Comparison of ENCODE assay signal across 14 mouse cellular contexts in the genomic region with DNA sequence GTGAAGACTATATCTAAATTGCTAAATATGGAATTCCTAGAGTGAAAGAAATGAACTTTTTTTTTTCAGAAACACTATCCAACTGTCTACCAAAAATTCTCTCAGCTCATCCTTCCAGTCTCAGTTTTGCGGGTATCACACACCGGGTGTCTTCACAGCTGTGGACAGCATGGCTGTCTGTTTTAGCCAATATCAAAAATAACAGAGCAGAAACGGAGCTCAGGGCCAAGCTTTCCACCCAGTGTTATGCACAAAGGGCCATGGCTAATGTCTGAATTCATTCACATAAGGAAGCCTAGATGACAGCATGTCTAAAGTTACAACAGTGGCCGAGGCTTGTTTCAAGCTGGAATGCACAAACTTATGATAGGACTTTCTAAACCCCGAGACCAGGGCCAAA.
"Had no signal": no experiment of that assay in that cellular context is flagged by ENCODE, and none has a peak within 500 bp of the region (broad histone marks: within the 10 kb centered on the region; RNA-seq: fewer than 3 reads in every experiment).

No protein-coding gene starts in this region.

- H3K27me3 ChIP-seq: kidney, embryonic 15.5 days; liver, embryonic 13.5 days; stomach, embryonic 15.5 days had no signal

- H3K36me3 ChIP-seq: kidney, embryonic 15.5 days; liver, embryonic 13.5 days; stomach, embryonic 15.5 days had no signal

- H3K4me3 ChIP-seq: kidney, embryonic 15.5 days; left cerebral cortex, adult 2 months; liver, embryonic 13.5 days; megakaryocyte, embryonic 14.5 days; stomach, embryonic 15.5 days had no signal

- H3K9me3 ChIP-seq: kidney, embryonic 15.5 days; liver, embryonic 13.5 days; megakaryocyte, embryonic 14.5 days; stomach, embryonic 15.5 days had no signal

- DNase-seq: kidney, adult 8-10 months; kidney, postnatal 10 days; kidney, postnatal 36 days; layer of hippocampus, postnatal 36 days; liver, embryonic 13.5 days; lung, adult 2 months; midbrain, embryonic 14.5 days; right cerebral cortex, postnatal 25 days; spleen, adult 18-20 months; thymus, postnatal 25 days had no signal

- H3K4me1 ChIP-seq: kidney, embryonic 15.5 days; liver, embryonic 13.5 days; megakaryocyte, embryonic 14.5 days; stomach, embryonic 15.5 days had no signal

- H3K27ac ChIP-seq: kidney, embryonic 15.5 days; left cerebral cortex, adult 2 months; liver, embryonic 13.5 days; stomach, embryonic 15.5 days had no signal
